Mouse (Mus musculus): ENCODE data around the gene Aunip.

Aunip gene

DNA sequence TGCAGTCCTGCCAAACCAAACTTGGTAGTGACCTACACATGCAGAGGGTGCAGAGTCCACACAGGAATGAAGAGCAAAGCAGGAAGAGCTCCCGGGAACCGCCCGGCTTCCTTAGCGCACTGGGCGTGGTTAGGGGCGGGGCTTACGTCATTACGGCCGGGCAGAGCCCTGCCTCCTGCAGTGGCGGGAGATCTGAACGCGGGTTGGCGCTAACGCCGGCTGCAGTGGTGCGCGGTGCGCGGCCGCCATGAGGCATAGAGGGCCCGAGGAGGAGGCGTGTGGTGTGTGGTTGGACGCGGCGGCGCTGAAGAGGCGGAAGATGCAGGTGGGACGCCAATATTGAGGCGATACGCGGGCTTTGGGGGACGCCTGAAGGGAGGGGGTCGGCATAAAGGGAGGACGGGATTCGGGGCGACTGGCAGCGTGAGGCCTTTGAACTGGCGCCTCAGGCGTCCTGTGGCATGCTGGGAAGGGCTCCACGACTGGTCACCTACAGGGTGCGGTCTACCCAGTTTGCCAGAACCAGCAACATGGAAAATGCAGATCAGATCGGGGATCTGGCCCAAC, at the start of gene Aunip:
TSS of gene Aunip (plus strand) at position 155 of the 567 bp plus-strand sequence.
- peak; percentile 88 for DNase-seq (ENCODE audit: low read depth, low spot score)

DNA sequence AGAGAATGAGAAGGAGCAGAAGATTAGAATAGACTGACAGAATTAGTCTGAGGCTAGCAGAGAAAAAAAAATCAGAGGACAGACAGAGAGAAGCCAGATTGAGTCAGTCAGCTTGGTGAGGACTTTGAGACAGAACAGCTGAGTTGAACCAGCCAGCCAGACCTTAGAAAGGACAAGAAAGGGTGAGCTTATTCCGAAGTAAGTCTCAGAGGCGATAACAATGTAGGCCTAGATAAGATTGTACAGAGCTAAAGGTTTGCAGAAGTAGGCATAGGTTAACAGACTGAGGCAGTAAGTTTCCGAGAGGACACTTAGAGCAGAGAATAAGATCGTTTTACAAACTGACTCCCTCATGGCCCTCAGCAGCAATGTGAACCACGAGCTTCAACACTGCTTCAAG, 49.5 kb upstream of the Aunip start:
- no peak for DNase-seq (ENCODE audit: low read depth, low spot score)

DNA sequence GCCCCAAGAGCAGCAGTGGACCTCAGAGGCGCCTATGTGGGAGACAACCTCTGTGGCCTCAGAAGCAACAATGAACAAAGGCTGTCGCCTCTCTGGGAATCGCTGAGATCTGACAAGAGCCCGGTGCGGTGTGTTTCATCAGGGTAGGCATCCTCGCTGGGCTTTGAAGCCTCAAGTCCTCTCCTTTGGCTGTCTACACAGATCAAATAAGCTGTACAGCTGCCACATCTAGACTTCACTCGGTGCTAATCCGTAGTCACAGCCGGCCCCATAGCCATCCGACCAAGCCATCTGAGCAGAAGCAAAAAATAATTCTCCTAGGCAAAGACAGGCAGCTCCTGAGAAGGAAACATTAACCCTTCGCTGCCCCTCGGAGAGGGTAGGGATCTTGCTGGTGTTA, 45.0 kb upstream of the Aunip start:
- DNase-seq (ENCODE audit: low read depth, low spot score), result no peak

DNA sequence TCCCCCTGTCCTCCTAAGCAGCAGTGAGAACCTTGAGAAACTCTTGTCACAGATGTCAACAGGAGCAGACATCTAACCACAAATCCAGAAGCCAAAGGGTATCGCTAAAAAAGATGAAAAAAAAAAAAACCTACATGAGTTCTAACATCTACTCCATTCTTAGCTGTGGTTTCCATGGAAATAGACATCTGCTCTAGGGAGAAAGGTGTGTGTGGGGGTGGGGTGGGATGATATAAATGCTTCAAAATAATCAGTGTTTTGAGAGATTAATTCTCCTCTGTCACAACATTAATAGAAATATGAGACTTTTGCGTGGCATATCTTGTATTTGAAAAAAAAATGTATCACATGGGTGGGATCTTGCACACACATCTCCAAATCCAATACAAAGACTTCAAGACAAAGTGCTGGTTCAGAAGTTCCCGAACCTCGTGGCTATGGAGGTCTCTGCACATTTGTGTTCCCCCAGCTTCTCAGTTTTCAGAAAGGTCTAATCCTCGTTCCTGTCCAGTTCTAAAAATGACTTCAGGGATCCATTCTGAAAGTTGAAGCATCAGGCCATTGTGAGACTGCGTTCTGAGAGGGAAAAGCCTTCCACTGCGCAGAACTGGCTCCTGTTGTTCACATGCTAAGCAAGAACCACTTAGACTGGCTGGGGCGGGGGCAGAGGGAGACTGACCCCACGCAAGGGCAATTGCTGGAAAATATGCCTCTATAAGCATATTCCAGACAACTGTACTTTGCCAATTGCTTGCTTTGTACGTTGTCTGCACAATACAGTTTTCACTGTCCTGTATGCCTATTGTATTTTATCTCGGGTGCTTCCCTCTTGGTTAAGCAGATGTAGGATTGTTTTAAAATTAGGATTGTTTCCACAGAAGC, 44.2 kb upstream of the Aunip start:
- DNase-seq (ENCODE audit: low read depth, low spot score), result no peak

DNA sequence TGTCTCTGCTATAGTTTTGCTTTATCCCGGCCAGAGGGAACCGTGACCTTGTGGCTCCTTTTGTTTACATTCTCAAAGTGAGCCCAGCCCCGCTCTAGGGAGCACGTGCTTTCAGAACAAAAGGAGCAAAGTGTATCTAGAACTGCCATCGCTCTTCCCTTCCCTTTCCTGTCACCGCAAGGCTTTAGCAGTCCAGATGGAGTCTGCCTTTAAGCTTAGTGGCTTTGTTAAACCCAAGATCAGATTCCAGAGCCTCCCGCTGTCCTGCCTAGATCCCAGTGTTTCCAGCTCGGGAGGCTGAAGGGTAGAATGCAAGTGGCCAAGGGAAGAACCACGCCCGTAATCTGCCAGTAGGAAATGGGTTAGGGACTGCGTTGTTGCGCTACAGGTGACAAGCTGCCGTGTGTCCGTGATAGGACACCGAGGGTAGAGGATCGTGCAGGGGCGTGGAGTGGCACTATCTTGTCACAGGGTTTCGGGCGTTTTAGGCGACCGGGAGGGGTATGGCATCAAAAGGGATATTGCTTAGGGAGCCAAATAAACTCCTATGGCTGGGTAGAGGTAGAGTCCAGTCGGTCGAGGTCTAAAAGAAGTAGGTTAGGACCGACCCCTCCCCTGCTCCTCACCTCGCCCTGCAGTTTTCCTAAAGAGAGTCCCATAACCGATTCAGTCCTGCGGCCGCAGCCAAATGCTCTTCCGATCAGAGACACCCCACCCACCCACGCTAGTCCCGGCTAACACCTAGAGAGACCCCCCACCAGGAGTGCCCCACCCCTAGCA, 43.2 kb upstream of the Aunip start:
- DNase-seq (ENCODE audit: low read depth, low spot score), result peak; percentile 91

DNA sequence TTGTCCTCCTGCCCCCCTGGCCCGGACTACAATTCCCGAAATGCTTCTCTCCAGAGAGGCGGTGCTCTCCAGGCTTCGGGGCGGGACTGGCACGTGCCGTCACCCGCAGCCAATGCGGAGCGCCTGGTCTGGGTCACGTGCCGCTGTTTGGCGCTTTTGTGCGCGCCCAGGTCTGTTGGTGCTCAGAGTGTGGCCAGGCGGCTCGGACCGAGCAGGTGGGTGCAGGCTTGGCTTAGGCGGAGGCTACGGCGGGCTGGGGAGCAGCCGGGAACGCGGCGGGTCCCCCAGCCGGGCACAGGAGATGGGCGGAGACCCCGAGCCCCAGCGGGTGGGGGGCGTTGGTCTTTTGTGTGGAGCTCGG, 42.6 kb upstream of the Aunip start, which contains the start of gene Stmn1:
TSS of gene Stmn1 (plus strand) at position 106 of the 361 bp plus-strand sequence.
- peak; percentile 98 for DNase-seq (ENCODE audit: low read depth, low spot score)

DNA sequence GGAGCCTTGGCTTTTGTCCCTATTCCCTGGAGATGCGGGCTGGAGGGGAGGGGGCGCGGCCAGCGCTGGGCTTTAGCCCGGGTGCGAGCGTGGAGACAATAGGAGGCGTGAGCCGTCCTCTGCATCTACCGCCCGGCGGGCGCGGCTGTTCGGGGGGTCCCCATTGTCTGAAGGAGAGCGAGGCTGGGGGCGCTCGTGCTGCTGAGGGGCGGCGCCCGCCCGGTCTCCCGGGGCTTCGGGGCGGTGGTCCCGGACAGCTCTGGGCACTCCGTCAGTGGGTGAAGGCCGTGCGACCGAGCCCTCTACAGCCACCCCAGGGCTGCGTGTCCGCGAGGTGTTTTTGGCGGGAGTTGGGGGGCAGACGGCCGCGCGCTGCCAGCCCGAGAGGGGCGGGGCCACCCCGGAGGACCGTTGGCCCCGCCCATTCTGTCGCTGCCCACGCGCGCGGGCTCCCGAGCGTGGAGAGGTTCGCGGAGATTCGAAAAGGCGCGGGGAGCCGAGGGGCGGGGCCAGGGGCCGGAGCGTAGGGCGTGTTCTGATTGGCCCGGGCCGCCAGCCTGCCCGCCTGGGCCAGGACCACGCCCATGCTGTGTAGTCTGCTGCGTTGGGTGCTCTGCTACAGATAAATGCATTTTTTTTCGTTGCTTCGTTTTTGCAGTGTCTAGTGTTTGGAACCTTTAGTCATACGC, 42.1 kb upstream of the Aunip start:
- peak; percentile 94 for DNase-seq (ENCODE audit: low read depth, low spot score)

DNA sequence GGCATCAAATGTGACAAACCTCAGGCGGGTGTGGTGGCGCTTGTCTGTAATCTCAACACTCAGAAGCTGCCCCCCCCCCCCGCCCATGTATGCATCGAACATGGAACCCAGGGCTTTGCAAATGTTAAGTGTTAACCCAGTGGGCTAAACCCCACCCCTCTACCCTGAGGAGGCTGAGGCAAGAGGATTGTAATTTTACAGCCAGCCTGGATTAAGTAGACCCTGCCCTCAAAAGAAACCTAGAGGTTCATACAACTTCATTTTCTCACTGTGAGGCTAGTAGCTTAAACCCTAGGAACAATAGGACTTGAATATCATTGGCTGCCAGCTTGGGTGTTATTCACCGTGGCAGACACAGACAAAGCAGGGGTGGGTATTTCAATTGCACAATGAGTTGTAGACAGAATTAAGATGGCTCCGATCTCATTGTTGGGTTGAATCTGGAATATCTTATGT, 41.4 kb upstream of the Aunip start:
- peak; percentile 41 for DNase-seq (ENCODE audit: low read depth, low spot score)

DNA sequence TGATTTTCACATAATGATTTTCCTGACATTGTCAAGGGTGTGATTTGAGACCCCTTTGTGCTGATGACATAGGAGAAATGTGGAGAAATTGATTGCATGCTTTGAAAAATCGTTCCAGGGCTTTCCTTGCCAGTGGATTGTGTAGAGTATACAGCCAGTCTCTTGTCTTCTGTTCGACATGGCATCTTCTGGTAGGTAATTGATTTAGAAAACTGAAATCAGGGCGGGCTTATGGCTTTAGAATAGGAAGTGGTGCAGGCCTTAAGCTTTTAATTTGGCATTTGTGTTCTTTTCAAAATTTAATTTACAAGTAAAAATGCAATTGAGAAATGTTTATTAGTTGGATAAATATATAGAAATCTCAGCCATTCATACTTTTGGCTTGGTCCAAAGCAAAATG, 40.8 kb upstream of the Aunip start:
- DNase-seq (ENCODE audit: low read depth, low spot score), result no peak

DNA sequence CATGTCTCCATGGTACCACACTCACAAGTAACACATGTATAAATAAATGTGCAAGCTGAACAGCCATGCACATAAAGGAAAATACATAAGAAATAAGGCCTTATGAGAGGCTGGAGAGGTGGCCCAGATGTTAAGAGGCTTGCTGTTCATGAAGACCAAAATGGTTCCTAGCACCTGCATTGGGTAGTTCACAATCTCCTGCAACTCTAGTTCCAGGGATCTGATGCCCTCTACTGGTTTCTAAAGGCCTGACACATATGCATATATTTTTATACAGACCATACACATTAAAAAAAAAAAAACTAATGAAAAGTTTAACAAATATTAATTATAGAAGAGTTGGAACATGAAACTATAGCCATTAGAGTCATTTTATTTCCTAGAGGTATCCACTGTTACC, 39.3 kb upstream of the Aunip start:
- DNase-seq (ENCODE audit: low read depth, low spot score), result peak; percentile 65

DNA sequence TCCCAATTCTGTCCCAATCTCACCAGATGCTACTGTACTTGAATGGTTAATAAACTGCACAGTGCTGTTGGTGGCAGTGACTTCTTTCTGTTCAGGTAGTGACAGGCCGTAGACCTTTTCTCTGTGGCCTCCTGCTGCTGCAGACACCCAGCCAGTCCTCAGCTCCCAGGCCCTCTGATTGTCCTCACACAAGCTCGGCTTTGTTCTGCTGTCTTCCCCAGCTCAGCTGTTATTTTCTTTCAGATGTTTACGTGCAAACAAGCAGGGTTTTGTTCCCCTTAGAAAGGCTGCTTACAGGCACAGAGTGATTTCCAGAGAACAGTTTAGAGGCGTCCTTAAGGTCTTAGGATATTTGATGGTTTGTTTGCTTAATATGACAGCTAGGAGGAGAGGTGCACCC, 37.0 kb upstream of the Aunip start:
- no peak for DNase-seq (ENCODE audit: low read depth, low spot score)

DNA sequence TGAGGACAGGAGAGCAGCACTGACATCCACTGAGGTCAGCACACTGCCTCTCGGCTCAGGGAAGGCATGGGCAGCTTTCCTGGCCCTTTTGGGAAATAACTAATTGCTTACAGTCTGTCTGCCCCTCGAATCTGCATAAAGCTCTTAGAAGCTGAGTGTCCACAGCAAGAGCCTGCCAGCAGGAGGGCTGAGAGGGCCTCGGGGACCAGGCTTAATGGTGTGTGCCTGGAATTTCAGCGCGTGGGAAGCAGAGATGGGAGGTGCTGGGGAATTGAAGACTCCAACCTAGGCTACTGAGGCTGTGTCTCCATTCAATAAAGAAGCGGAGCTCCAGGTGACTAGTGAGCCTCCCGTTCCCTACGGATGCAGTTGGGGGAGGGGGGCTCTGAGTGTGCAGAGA, 36.6 kb upstream of the Aunip start:
- no peak for DNase-seq (ENCODE audit: low read depth, low spot score)

DNA sequence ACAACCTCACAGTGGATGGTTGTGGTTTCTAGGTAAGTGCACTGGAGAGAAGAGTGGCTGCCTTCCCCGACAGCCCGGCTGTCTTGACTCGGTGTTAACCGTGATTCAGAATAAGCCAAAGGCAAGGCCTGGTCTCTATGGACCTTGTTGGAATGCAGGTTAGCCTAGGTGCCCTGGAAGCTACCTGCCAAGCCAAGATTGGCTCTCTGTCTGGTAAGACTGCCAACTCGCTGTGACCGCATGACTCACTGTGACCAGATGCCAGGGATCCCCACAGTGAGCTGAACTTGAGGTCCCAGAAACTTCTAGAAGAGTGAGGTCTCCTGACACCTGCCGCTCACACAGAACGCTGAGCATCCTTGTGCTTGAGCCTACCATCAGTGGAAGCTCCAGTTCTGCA, 33.9 kb upstream of the Aunip start:
- DNase-seq (ENCODE audit: low read depth, low spot score), result no peak

DNA sequence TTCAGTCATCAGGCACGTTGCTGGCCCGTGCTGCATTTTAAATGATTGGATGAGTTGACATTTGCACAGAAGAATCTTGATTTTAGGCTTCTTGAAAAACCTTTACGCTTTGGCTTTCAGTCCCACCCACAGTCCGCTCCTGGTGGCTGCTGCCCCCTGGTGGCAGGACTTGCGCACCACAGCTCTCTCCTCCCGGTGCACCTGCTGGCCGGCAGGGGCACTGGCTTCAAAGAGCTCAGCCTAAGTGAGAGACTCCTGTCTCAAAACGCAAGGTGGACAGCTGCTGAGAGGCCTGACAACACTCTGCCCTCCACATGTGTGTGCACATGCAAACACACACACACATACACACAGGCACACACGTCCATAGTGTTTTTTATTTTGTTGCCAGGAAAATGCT, 32.8 kb upstream of the Aunip start:
- peak; percentile 86 for DNase-seq (ENCODE audit: low read depth, low spot score)

DNA sequence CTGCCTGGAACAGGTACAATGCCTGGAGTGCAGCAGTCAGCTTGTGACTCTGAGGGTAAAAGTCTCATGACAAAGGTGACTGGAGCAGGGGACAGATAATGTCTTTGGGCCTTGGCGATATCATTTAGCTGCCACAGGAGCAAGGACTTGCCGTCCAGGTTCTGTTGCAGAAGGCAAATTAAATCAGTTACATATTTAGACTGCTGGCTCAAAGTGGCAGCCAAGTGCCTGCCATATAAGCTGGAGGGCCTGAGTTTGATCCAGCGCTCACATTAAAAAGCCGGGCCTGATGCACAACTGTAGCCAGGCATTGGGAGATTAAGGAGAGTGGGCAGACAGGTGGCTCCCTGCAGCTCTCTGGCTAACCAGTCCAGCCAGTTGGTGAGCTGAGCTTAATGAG, 31.0 kb upstream of the Aunip start:
- DNase-seq (ENCODE audit: low read depth, low spot score), result no peak

DNA sequence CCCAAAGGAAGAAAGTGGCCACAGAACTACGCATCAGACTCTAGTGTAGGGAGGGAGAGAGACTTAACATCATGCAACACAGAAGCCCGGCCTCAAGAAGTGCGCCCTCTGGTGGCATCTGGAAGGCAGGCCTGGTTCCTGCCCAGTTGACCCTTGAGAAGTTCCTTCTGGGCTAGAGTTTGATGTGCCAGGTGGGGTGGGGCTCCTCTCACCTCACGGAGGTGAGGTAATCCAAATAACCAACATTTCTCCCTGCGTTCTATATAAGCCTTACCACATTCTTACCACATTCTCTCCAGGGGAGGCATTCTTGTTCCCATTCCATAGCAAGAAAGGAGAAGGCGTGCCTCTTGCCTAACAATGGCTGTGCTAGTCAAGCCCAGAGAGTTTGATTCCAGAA, 29.9 kb upstream of the Aunip start:
- peak; percentile 94 for DNase-seq (ENCODE audit: low read depth, low spot score)

DNA sequence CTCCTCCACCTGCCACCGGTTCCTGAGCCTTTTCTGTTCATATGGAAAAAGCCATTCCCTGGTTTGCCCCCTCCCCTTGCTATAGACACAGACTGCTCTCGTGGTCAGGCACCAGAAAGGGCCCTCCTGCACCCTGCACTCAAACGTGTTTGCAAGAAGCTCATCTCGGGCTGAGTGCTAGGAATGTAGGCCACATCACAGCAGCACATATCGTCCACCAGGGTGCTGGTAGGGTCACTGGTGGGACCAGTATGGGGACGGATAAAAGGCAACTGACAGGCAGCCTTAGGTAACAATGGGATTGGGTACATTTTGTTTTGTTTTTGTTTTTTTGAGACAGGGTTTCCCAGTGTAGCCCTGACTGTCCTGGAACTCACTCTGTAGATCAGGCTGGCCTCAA, 29.5 kb upstream of the Aunip start:
- no peak for DNase-seq (ENCODE audit: low read depth, low spot score)

DNA sequence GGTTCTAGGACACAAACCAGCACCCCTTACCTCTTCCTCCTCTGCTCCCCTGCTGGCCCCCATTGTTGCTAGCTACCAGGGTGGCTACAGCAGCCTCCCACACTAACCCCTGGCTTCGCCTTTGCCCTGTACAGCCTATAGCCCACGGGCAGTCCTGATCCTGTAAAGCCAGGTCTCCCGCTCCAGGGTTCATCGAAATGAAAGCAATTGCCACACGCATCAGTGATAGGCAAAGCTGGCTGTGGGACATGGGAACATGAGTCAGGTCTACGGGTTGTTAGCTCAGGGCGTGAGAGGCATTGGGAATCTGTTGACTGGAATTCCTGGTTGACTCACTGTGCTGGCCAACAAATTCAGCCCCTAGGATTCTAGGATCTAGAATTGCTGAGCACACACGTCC, 28.4 kb upstream of the Aunip start:
- DNase-seq (ENCODE audit: low read depth, low spot score), result no peak

DNA sequence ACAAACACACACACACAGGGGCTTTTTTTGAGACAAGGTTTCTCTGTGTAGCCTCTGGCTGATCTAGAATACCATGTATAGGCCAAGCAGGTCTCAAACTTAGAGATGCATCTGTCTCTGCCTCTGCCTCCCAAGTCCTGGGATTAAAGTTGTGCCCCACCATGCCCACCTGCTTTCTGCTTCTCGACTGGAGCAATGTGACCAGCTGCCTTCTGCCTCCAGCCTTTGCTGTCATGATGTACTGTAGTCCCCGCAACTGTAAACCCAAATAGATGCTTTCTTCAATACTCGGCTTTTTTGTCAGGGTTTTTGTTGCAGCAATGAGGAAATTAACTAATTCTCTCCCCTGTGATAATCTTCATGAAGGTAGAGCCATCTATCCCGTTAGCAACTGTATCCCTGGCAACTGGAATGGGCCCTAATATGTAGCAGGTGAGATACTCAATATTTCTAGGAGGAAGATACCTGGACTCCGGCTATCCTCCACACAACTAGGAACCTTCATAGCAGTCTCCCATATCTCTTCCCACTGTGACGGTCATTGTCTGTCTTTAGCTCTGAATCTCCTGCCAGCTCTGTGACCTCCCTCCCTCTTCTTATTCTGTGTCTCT, 27.6 kb upstream of the Aunip start:
- DNase-seq (ENCODE audit: low read depth, low spot score), result no peak

DNA sequence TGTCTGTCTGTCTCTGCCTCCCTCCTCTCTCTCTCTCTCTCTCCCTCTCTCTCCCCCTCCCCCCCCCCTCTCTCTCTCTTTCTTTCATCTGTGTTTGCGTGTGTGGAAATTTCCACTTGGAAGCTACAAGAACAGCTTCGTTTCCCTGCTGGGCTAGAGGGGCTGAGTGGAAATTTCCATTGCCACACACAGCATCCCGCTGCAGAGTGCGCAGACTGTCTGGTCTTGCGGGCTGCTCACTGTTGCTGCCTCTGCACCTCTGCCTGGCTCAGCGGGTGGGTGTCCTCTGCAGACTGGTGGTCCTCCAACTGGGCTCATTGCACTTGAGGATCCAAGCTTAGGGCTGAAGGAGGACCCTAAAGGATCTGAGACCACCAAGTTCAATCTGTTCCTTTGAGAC, 27.1 kb upstream of the Aunip start:
- DNase-seq (ENCODE audit: low read depth, low spot score), result no peak

DNA sequence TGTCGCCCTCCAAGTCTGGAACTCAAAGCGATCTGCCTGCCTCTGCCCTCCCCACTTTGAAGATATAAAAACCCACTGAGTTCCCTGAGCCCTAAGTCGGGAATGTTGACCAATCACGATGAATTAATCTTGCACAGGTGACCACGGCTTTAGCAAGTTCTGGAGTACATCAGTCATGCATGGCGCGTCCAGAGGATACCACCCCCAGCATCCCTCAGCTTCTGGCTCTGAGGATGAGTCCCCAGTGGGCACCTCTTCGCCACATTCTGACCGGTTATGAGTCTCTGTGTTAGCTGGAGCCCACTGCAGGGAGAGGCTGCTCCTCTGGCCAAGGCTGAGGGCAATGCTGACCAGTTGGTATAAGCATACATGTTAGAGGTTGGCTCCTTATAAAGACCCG, 26.6 kb upstream of the Aunip start:
- DNase-seq (ENCODE audit: low read depth, low spot score), result no peak
